Mouse (Mus musculus) megakaryocyte, embryonic 14.5 days (primary cell): ENCODE data around the gene Pex7.

Experiments used
- FLI1 ChIP-seq: IDR thresholded peaks from 2 replicates; pipeline ENCODE4 v1.6.1; 2012; ENCODE audit warnings: low read length, inconsistent platforms, mixed read lengths
- GATA1 ChIP-seq: IDR thresholded peaks from 3 replicates; pipeline ENCODE4 v1.6.1; 2012; ENCODE audit warnings: mixed read lengths, low read length, inconsistent platforms, borderline replicate concordance

DNA sequence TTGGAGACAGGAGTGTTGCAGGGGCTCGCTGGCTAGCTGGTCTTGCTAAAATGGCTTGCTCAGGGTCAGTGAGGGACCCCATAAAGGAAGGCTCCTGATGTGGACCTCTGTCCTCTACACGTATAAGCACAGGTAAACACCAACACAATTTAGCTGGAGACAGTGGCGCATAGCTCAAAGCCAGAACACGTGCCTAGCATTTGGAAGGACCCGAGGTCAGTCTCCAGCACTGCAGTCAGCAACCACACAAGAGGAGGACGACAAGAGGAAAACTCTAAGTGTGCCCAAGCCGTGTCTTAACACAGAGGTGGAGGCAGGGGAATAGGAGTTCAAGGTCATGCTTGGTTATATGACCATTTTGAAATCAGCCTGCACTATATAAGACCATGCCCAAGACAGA is 32.6 kb upstream of the Pex7 start:
- TF ChIP-seq GATA1 (no peak), FLI1 (no peak)
